Mouse (Mus musculus): Measurements from ENCODE around the gene Ms4a2.

Ms4a2 gene

GRCm38 (mm10) chr19:11623551-11623950 is at the start of gene Ms4a2:
Gene Ms4a2 (minus strand): TSS chr19:11623719.
- no peak for DNase-seq (ENCODE audit: low read depth)

- no peak for DNase-seq (ENCODE audit: low read depth)
These were observed 38.0 kb upstream of the Ms4a2 start for GRCm38 (mm10) chr19:11661562-11661961.

GRCm38 (mm10) chr19:11660459-11660858 is 36.9 kb upstream of the Ms4a2 start, which contains the start of gene Oosp2:
Gene Oosp2 (minus strand): TSS chr19:11660559.
- DNase-seq (ENCODE audit: low read depth) = no peak

- DNase-seq (ENCODE audit: low read depth) = no peak
These were observed 35.6 kb upstream of the Ms4a2 start for GRCm38 (mm10) chr19:11659142-11659541.

GRCm38 (mm10) chr19:11649564-11649963 is 26.0 kb upstream of the Ms4a2 start:
- DNase-seq (ENCODE audit: low read depth) = no peak

GRCm38 (mm10) chr19:11646166-11646565 is 22.6 kb upstream of the Ms4a2 start:
- no peak for DNase-seq (ENCODE audit: low read depth)

- no peak for DNase-seq (ENCODE audit: low read depth)
These were observed 17.2 kb upstream of the Ms4a2 start, which contains the start of gene Ms4a3 for GRCm38 (mm10) chr19:11640732-11641131. Gene Ms4a3 (minus strand): TSS chr19:11640851.

- no peak for DNase-seq (ENCODE audit: low read depth)
These were observed 15.5 kb upstream of the Ms4a2 start for GRCm38 (mm10) chr19:11639038-11639437.

- no peak for DNase-seq (ENCODE audit: low read depth)
These were observed 12.1 kb upstream of the Ms4a2 start for GRCm38 (mm10) chr19:11635572-11635971.

GRCm38 (mm10) chr19:11634330-11634729 is 10.8 kb upstream of the Ms4a2 start:
- no peak for DNase-seq (ENCODE audit: low read depth)

GRCm38 (mm10) chr19:11633732-11634131 is 10.2 kb upstream of the Ms4a2 start:
- no peak for DNase-seq (ENCODE audit: low read depth)

- no peak for DNase-seq (ENCODE audit: low read depth)
These were observed 1.7 kb upstream of the Ms4a2 start for GRCm38 (mm10) chr19:11625231-11625630.

GRCm38 (mm10) chr19:11624800-11625199 is 1.3 kb upstream of the Ms4a2 start:
- no peak for DNase-seq (ENCODE audit: low read depth)

GRCm38 (mm10) chr19:11617983-11618382 is 5.5 kb downstream of the Ms4a2 start:
- no peak for DNase-seq (ENCODE audit: low read depth)

- DNase-seq (ENCODE audit: low read depth) = no peak
These were observed 8.7 kb downstream of the Ms4a2 start for GRCm38 (mm10) chr19:11614805-11615204.

GRCm38 (mm10) chr19:11613776-11614443 is 9.6 kb downstream of the Ms4a2 start:
- DNase-seq (ENCODE audit: low read depth) = no peak

- DNase-seq (ENCODE audit: low read depth) = no peak
These were observed 10.4 kb downstream of the Ms4a2 start for GRCm38 (mm10) chr19:11613084-11613483.

- DNase-seq (ENCODE audit: low read depth) = no peak
These were observed 11.2 kb downstream of the Ms4a2 start for GRCm38 (mm10) chr19:11612293-11612692.

- no peak for DNase-seq (ENCODE audit: low read depth)
These were observed 12.0 kb downstream of the Ms4a2 start for GRCm38 (mm10) chr19:11611541-11611945.

GRCm38 (mm10) chr19:11608172-11608571 is 15.3 kb downstream of the Ms4a2 start:
- no peak for DNase-seq (ENCODE audit: low read depth)

GRCm38 (mm10) chr19:11604603-11605002 is 18.9 kb downstream of the Ms4a2 start, which contains the start of gene Ms4a6d:
Gene Ms4a6d (minus strand): TSS chr19:11604849.
- no peak for DNase-seq (ENCODE audit: low read depth)

- DNase-seq (ENCODE audit: low read depth) = no peak
These were observed 21.5 kb downstream of the Ms4a2 start for GRCm38 (mm10) chr19:11602026-11602425.

- no peak for DNase-seq (ENCODE audit: low read depth)
These were observed 22.2 kb downstream of the Ms4a2 start for GRCm38 (mm10) chr19:11601349-11601748.

GRCm38 (mm10) chr19:11589891-11590449 is 33.5 kb downstream of the Ms4a2 start:
- DNase-seq (ENCODE audit: low read depth) = no peak
